Mouse (Mus musculus): ENCODE results near the gene Rex1bd. TPM values are rescaled to one million over a fixed set of nuclear protein-coding genes. Genes with fewer than 3 reads are reported as not detected.
A peak's percentile ranks its signal among the peaks of the same experiment; 100 is the strongest.

Rex1bd gene
- polyA plus RNA-seq, 1 experiment from 2014 or later, result 157 TPM

- ATAC-seq, result peak; percentile 14
Measured at GRCm38 (mm10) chr8:70463306-70463705, 43.2 kb downstream of the Rex1bd start.

GRCm38 (mm10) chr8:70462516-70462813 is 44.1 kb downstream of the Rex1bd start:
- no peak overlapping the region for H3K4me3 ChIP-seq (replicated peaks; ENCODE audit: low read length)
- H3K27me3 ChIP-seq (replicated peaks; ENCODE audit: control insufficient read depth, insufficient read depth, low read length), result no peaks in the 10 kb centered on the region
- no peaks in the 10 kb centered on the region for H3K9me3 ChIP-seq (ENCODE audit: control insufficient read depth, low read length)
- H3K9ac ChIP-seq (replicated peaks; ENCODE audit: low read depth, low read length), result no peak overlapping the region
- no peak overlapping the region for H3K4me2 ChIP-seq (ENCODE audit: low read length)
- 92% methylated on average over 8 of the region's 8 CpGs for WGBS
- no peak for ATAC-seq
- no peaks in the 10 kb centered on the region for H3K36me3 ChIP-seq (ENCODE audit: control insufficient read depth, insufficient read depth)
- H3K4me1 ChIP-seq (replicated peaks; ENCODE audit: control insufficient read depth, insufficient read depth, low read length), result no peaks in the 10 kb centered on the region
- no peak overlapping the region for H3K27ac ChIP-seq (ENCODE audit: low read length)

More at GRCm38 (mm10) chr8:70463306-70463705, 43.2 kb downstream of the Rex1bd start:
- Histone ChIP-seq H3K27me3 (replicated peaks; ENCODE audit: control insufficient read depth, insufficient read depth, low read length) (no peaks in the 10 kb centered on the region), H3K4me1 (replicated peaks; ENCODE audit: control insufficient read depth, insufficient read depth, low read length) (no peaks in the 10 kb centered on the region), H3K4me3 (replicated peaks; ENCODE audit: low read length) (no peak overlapping the region), H3K27ac (ENCODE audit: low read length) (no peak overlapping the region), H3K9ac (replicated peaks; ENCODE audit: low read depth, low read length) (no peak overlapping the region), H3K4me2 (ENCODE audit: low read length) (no peak overlapping the region), H3K36me3 (ENCODE audit: control insufficient read depth, insufficient read depth) (no peaks in the 10 kb centered on the region), H3K9me3 (ENCODE audit: control insufficient read depth, low read length) (no peaks in the 10 kb centered on the region)
- WGBS, result 52% methylated on average over 4 of the region's 4 CpGs

- Histone ChIP-seq H3K4me2 (ENCODE audit: low read length) (no peak overlapping the region), H3K9ac (replicated peaks; ENCODE audit: low read depth, low read length) (no peak overlapping the region), H3K27ac (ENCODE audit: low read length) (no peak overlapping the region), H3K4me1 (replicated peaks; ENCODE audit: control insufficient read depth, insufficient read depth, low read length) (no peaks in the 10 kb centered on the region), H3K27me3 (replicated peaks; ENCODE audit: control insufficient read depth, insufficient read depth, low read length) (no peaks in the 10 kb centered on the region), H3K36me3 (ENCODE audit: control insufficient read depth, insufficient read depth) (no peaks in the 10 kb centered on the region), H3K9me3 (ENCODE audit: control insufficient read depth, low read length) (no peaks in the 10 kb centered on the region), H3K4me3 (replicated peaks; ENCODE audit: low read length) (no peak overlapping the region)
- WGBS, result 87% methylated on average over 16 of the region's 16 CpGs
- no peak for ATAC-seq
Measured at GRCm38 (mm10) chr8:70461765-70462515, 44.6 kb downstream of the Rex1bd start.

- no peak for ATAC-seq
- 86% methylated on average over 9 of the region's 9 CpGs for WGBS
Measured at GRCm38 (mm10) chr8:70460606-70461005, 45.9 kb downstream of the Rex1bd start.

GRCm38 (mm10) chr8:70460199-70460598 is 46.4 kb downstream of the Rex1bd start:
- no peak overlapping the region for H3K4me2 ChIP-seq (ENCODE audit: low read length)
- H3K27ac ChIP-seq (ENCODE audit: low read length), result no peak overlapping the region
- no peak overlapping the region for H3K9ac ChIP-seq (replicated peaks; ENCODE audit: low read depth, low read length)
- no peaks in the 10 kb centered on the region for H3K36me3 ChIP-seq (ENCODE audit: control insufficient read depth, insufficient read depth)
- H3K9me3 ChIP-seq (ENCODE audit: control insufficient read depth, low read length), result no peaks in the 10 kb centered on the region
- H3K4me1 ChIP-seq (replicated peaks; ENCODE audit: control insufficient read depth, insufficient read depth, low read length), result no peaks in the 10 kb centered on the region
- ATAC-seq, result no peak
- H3K27me3 ChIP-seq (replicated peaks; ENCODE audit: control insufficient read depth, insufficient read depth, low read length), result no peaks in the 10 kb centered on the region
- WGBS, result 91% methylated on average over 5 of the region's 5 CpGs
- no peak overlapping the region for H3K4me3 ChIP-seq (replicated peaks; ENCODE audit: low read length)

More at GRCm38 (mm10) chr8:70460606-70461005, 45.9 kb downstream of the Rex1bd start:
- Histone ChIP-seq H3K9me3 (ENCODE audit: control insufficient read depth, low read length) (no peaks in the 10 kb centered on the region), H3K4me1 (replicated peaks; ENCODE audit: control insufficient read depth, insufficient read depth, low read length) (no peaks in the 10 kb centered on the region), H3K27ac (ENCODE audit: low read length) (no peak overlapping the region), H3K4me3 (replicated peaks; ENCODE audit: low read length) (no peak overlapping the region), H3K9ac (replicated peaks; ENCODE audit: low read depth, low read length) (no peak overlapping the region), H3K4me2 (ENCODE audit: low read length) (no peak overlapping the region), H3K36me3 (ENCODE audit: control insufficient read depth, insufficient read depth) (no peaks in the 10 kb centered on the region), H3K27me3 (replicated peaks; ENCODE audit: control insufficient read depth, insufficient read depth, low read length) (no peaks in the 10 kb centered on the region)

GRCm38 (mm10) chr8:70459636-70460035 is 46.9 kb downstream of the Rex1bd start:
- no peak for ATAC-seq
- Histone ChIP-seq H3K36me3 (ENCODE audit: control insufficient read depth, insufficient read depth) (no peaks in the 10 kb centered on the region), H3K4me1 (replicated peaks; ENCODE audit: control insufficient read depth, insufficient read depth, low read length) (no peaks in the 10 kb centered on the region), H3K4me3 (replicated peaks; ENCODE audit: low read length) (no peak overlapping the region), H3K4me2 (ENCODE audit: low read length) (no peak overlapping the region), H3K27me3 (replicated peaks; ENCODE audit: control insufficient read depth, insufficient read depth, low read length) (no peaks in the 10 kb centered on the region), H3K9ac (replicated peaks; ENCODE audit: low read depth, low read length) (no peak overlapping the region), H3K27ac (ENCODE audit: low read length) (no peak overlapping the region), H3K9me3 (ENCODE audit: control insufficient read depth, low read length) (no peaks in the 10 kb centered on the region)
- 100% methylated on average over 2 of the region's 2 CpGs for WGBS

GRCm38 (mm10) chr8:70458462-70458861 is 48.1 kb downstream of the Rex1bd start:
- H3K27me3 ChIP-seq (replicated peaks; ENCODE audit: control insufficient read depth, insufficient read depth, low read length), result no peaks in the 10 kb centered on the region
- no peak overlapping the region for H3K4me2 ChIP-seq (ENCODE audit: low read length)
- H3K27ac ChIP-seq (ENCODE audit: low read length), result no peak overlapping the region
- no peaks in the 10 kb centered on the region for H3K9me3 ChIP-seq (ENCODE audit: control insufficient read depth, low read length)
- no peak overlapping the region for H3K9ac ChIP-seq (replicated peaks; ENCODE audit: low read depth, low read length)
- no peaks in the 10 kb centered on the region for H3K4me1 ChIP-seq (replicated peaks; ENCODE audit: control insufficient read depth, insufficient read depth, low read length)
- no peak overlapping the region for H3K4me3 ChIP-seq (replicated peaks; ENCODE audit: low read length)
- ATAC-seq, result no peak
- no peaks in the 10 kb centered on the region for H3K36me3 ChIP-seq (ENCODE audit: control insufficient read depth, insufficient read depth)
- WGBS, result 81% methylated on average over 3 of the region's 3 CpGs

GRCm38 (mm10) chr8:70457882-70458281 is 48.7 kb downstream of the Rex1bd start:
- Histone ChIP-seq H3K4me3 (replicated peaks; ENCODE audit: low read length) (no peak overlapping the region), H3K4me1 (replicated peaks; ENCODE audit: control insufficient read depth, insufficient read depth, low read length) (no peaks in the 10 kb centered on the region), H3K27me3 (replicated peaks; ENCODE audit: control insufficient read depth, insufficient read depth, low read length) (no peaks in the 10 kb centered on the region), H3K4me2 (ENCODE audit: low read length) (no peak overlapping the region), H3K36me3 (ENCODE audit: control insufficient read depth, insufficient read depth) (no peaks in the 10 kb centered on the region), H3K9ac (replicated peaks; ENCODE audit: low read depth, low read length) (no peak overlapping the region), H3K9me3 (ENCODE audit: control insufficient read depth, low read length) (no peaks in the 10 kb centered on the region), H3K27ac (ENCODE audit: low read length) (no peak overlapping the region)
- no peak for ATAC-seq
- WGBS, result 93% methylated on average over 6 of the region's 6 CpGs

GRCm38 (mm10) chr8:70456996-70457395 is 49.6 kb downstream of the Rex1bd start:
- no peak overlapping the region for H3K9ac ChIP-seq (replicated peaks; ENCODE audit: low read depth, low read length)
- WGBS, result 79% methylated on average over 1 of the region's 1 CpGs
- H3K4me2 ChIP-seq (ENCODE audit: low read length), result no peak overlapping the region
- H3K4me3 ChIP-seq (replicated peaks; ENCODE audit: low read length), result no peak overlapping the region
- H3K36me3 ChIP-seq (ENCODE audit: control insufficient read depth, insufficient read depth), result no peaks in the 10 kb centered on the region
- no peaks in the 10 kb centered on the region for H3K9me3 ChIP-seq (ENCODE audit: control insufficient read depth, low read length)
- no peak for ATAC-seq
- H3K27ac ChIP-seq (ENCODE audit: low read length), result no peak overlapping the region
- no peaks in the 10 kb centered on the region for H3K27me3 ChIP-seq (replicated peaks; ENCODE audit: control insufficient read depth, insufficient read depth, low read length)
- no peaks in the 10 kb centered on the region for H3K4me1 ChIP-seq (replicated peaks; ENCODE audit: control insufficient read depth, insufficient read depth, low read length)

Data from forebrain, embryonic 16.5 days (tissue).